Mouse (Mus musculus) liver, postnatal 0 days (tissue): ENCODE data around the gene Mrpl45. TPM values are rescaled to one million over a fixed set of nuclear protein-coding genes. Genes with fewer than 3 reads are reported as not detected.

ENCODE experiments used
- ATAC-seq: fragments of 200-750 bp; cut with Nextera tagmentation; 2 replicates; pipeline ENCODE4 v1.8.0; 2017; ENCODE audit warnings: mild to moderate bottlenecking, moderate library complexity
- DNase-seq: peaks from one replicate; pipeline ENCODE4 v3.0.0-alpha.2; 2016
- H3K27ac ChIP-seq: fragments of 300-500 bp; sonication (generic); 2 replicates; pipeline ENCODE4 v1.5.1; 2014; ENCODE audit warnings: antibody characterized with exemption, moderate library complexity, mild to moderate bottlenecking, low read depth
- H3K27me3 ChIP-seq: fragments of 300-500 bp; sonication (generic); 2 replicates; pipeline ENCODE4 v1.6.1; 2014; ENCODE audit warnings: low read length, control low read depth, mixed read lengths; ENCODE audit not compliant: insufficient read depth
- H3K36me3 ChIP-seq: fragments of 300-500 bp; sonication (generic); replicated peaks from 2 replicates; pipeline ENCODE4 v1.6.1; 2014; ENCODE audit warnings: mild to moderate bottlenecking, control low read depth, low read length, moderate library complexity, mixed read lengths; ENCODE audit not compliant: insufficient read depth
- H3K4me1 ChIP-seq: fragments of 300-500 bp; sonication (generic); 2 replicates; pipeline ENCODE4 v1.6.1; 2014; ENCODE audit warnings: antibody characterized with exemption, mild to moderate bottlenecking, control low read depth; ENCODE audit not compliant: insufficient read depth
- H3K4me2 ChIP-seq: fragments of 300-500 bp; sonication (generic); 2 replicates; pipeline ENCODE4 v1.6.1; 2014; ENCODE audit warnings: low read depth, mild to moderate bottlenecking, low read length, moderate library complexity, mixed read lengths
- H3K4me3 ChIP-seq: fragments of 300-500 bp; sonication (generic); 2 replicates; pipeline ENCODE4 v1.5.1; 2014; ENCODE audit warnings: low read depth, low read length
- H3K9ac ChIP-seq: fragments of 300-500 bp; sonication (generic); replicated peaks from 2 replicates; pipeline ENCODE4 v1.6.1; 2014; ENCODE audit warnings: mild to moderate bottlenecking, moderate library complexity
- H3K9me3 ChIP-seq: fragments of 300-500 bp; sonication (generic); 2 replicates; pipeline ENCODE4 v1.6.1; 2016; ENCODE audit warnings: mild to moderate bottlenecking, control low read depth, low read length, mixed read lengths
- CTCF ChIP-seq: sonication (generic); IDR thresholded peaks from 2 replicates; pipeline ENCODE4 v1.5.1; 2016; ENCODE audit warnings: antibody characterized with exemption, low read depth
- EP300 ChIP-seq: IDR thresholded peaks from 2 replicates; pipeline ENCODE4 v1.6.1; 2016; ENCODE audit warnings: antibody characterized with exemption, low read depth, mild to moderate bottlenecking
- WGBS: fragments of 180-500 bp; shearing (Covaris S2); extraction: QIAGEN DNeasy Blood & Tissue Kit; methylation state at CpG from one replicate; pipeline ENCODE4 v1.1.7; 2014; ENCODE audit not compliant: insufficient replicate concordance; 5-methylcytosine and 5-hydroxymethylcytosine counted together
- polyA plus RNA-seq: library from polyadenylated mRNA; unstranded; fragments of >200 nt; fragmentation: Nextera tagmentation; extraction: Ambion mirVana; gene quantifications from 2 replicates; pipeline ENCODE4 v1.2.1, GENCODE M21; 2015

Mrpl45 gene
- polyA plus RNA-seq, 1 experiment from 2014 or later, result 19.8 TPM

DNA sequence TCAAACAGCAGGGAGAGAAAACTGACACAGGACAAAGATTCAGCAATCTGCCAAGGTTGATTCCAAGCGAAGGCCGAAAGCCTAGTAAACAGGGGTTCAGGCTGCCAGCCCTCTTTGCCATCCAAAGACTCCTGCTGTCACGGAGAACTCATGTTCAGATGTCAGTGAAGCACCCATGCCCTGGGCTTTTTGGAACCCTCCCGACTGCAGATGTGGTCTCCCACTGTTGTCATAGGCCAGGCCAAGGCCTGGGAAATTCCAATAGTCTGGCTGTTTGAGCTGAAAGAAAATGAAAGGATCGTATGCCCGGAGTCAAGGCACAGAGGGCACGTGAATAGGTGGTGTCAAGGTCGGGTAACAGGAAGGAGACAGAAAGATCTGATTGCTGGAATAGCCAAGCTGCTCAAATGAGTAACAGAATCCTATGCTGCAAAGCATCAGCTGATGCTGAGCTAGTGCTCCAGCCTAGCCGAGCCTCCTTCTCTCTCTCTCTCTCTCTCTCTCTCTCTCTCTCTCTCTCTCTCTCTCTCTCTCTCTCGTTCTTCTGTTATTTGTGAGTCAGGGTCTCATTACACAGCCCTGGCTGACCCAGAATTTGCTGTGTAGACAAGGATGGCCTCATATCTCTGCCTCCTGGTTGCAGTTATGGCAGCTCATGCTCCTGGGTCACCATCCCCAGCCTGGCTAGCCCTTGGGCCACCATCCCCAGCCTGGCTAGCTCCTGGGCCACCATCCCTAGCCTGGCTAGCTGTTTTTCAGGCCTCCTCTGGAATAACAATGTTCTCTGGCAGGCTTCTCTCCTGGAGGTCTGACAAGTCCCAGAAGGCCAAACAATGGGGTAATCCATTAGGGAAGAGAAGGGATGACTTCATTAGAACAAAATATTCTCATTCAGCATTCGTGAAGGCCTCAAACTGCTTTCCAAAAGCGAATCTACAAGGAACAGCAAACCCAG lies 26.0 kb upstream of the Mrpl45 start:
- no peak overlapping the region for H3K27ac ChIP-seq

DNA sequence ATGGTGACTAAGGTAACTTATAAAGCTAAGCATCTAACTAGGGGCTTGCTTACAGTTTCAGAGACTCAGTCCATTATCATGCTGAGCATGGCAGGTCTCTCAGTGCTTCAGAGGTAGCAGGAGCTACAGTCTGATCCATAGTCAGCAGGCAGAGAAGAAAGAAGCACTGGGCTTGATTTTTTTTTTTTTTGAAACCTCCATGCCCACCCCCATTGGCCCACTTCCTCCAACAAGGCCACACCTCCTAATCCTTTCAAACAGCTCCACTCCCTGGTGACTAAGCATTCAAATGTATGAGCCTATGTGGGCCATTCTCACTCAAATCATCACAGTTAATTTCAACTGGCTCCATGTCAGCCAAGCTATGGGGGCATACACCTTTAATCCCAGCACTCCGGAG lies 22.8 kb upstream of the Mrpl45 start:
- DNase-seq (no peak), ATAC-seq (no peak)
- no peak overlapping the region for H3K4me2 ChIP-seq
- no peaks in the 10 kb centered on the region for H3K27me3 ChIP-seq
- no peaks in the 10 kb centered on the region for H3K36me3 ChIP-seq
- TF ChIP-seq CTCF (no peak), EP300 (no peak)
- no peaks in the 10 kb centered on the region for H3K4me1 ChIP-seq
- no peaks in the 10 kb centered on the region for H3K9me3 ChIP-seq
- 81% methylated on average over 1 of the region's 1 CpGs for WGBS
- H3K4me3 ChIP-seq, result no peak overlapping the region
- no peak overlapping the region for H3K27ac ChIP-seq
- no peak overlapping the region for H3K9ac ChIP-seq

More for the DNA sequence above, 26.0 kb upstream of the Mrpl45 start:
- no peak for TF ChIP-seq CTCF
- 65% methylated on average over 12 of the region's 12 CpGs for WGBS
- no peak for DNase-seq
- no peaks in the 10 kb centered on the region for H3K27me3 ChIP-seq
- H3K4me1 ChIP-seq, result no peaks in the 10 kb centered on the region
- no peak for ATAC-seq
- H3K9me3 ChIP-seq, result no peaks in the 10 kb centered on the region
- no peak overlapping the region for H3K4me2 ChIP-seq
- H3K4me3 ChIP-seq, result no peak overlapping the region
- no peaks in the 10 kb centered on the region for H3K36me3 ChIP-seq
- no peak overlapping the region for H3K9ac ChIP-seq

DNA sequence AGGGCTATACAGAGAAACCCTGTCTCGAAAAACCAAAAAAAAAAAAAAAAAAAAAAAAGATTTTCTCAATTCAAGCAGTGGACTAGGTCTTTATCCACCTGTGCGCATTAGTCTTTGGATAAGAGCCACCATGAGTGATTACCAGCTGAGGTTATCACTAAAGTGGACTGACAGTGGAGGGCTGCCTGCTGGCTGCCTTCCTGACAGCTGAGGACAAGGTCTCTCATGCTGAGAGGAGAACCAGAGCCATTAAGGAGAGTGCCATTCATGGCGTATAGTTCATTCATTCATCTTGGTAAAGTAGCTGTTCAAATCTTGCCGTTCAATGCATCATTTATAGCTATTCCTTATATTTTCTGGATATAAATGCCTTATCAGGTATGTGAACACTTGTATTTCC lies 19.0 kb upstream of the Mrpl45 start:
- WGBS, result 76% methylated on average over 3 of the region's 4 CpGs
- no peaks in the 10 kb centered on the region for H3K4me1 ChIP-seq
- no peak overlapping the region for H3K4me2 ChIP-seq
- no peaks in the 10 kb centered on the region for H3K36me3 ChIP-seq
- no peak overlapping the region for H3K4me3 ChIP-seq
- no peak overlapping the region for H3K27ac ChIP-seq
- no peaks in the 10 kb centered on the region for H3K9me3 ChIP-seq
- no peak for TF ChIP-seq CTCF
- no peak for TF ChIP-seq EP300
- no peak overlapping the region for H3K9ac ChIP-seq
- DNase-seq (no peak), ATAC-seq (no peak)
- H3K27me3 ChIP-seq, result no peaks in the 10 kb centered on the region

- DNase-seq (no peak), ATAC-seq (no peak)
- no peak overlapping the region for H3K4me2 ChIP-seq
- H3K4me3 ChIP-seq, result no peak overlapping the region
- no peak overlapping the region for H3K27ac ChIP-seq
- 77% methylated on average over 2 of the region's 2 CpGs for WGBS
- TF ChIP-seq EP300 (no peak), CTCF (no peak)
- H3K9me3 ChIP-seq, result no peaks in the 10 kb centered on the region
- H3K9ac ChIP-seq, result no peak overlapping the region
- H3K4me1 ChIP-seq, result no peaks in the 10 kb centered on the region; the same call in 1 of the 2 replicates
- no peaks in the 10 kb centered on the region for H3K27me3 ChIP-seq
- H3K36me3 ChIP-seq, result no peaks in the 10 kb centered on the region
Measured at GRCm38 (mm10) chr11:97299939-97300338, 15.6 kb upstream of the Mrpl45 start.

DNA sequence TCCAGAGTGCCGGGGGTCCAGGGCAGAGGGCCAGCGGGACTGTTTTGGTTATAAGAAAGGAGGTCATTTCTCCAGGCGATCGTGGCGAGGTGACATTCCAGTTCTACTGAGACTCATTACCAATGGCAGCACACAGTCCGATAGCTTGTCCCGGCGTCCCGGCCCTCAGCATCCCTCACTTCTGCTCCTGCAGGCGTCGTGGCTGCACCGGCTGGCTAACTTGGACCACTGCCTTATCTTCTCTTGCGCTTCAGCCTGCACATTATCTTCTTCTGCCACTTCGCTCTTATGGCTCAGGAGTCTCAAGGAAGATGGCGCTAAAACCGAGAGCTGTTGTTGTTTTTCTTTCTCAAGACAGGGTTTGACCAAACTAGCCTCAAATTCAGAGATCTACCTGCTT lies 14.1 kb upstream of the Mrpl45 start:
- no peaks in the 10 kb centered on the region for H3K27me3 ChIP-seq
- no peak for TF ChIP-seq CTCF
- no peak for TF ChIP-seq EP300
- WGBS, result 81% methylated on average over 16 of the region's 16 CpGs
- no peak overlapping the region for H3K4me3 ChIP-seq
- H3K4me1 ChIP-seq, result no peaks in the 10 kb centered on the region; the same call in 1 of the 2 replicates
- no peak overlapping the region for H3K27ac ChIP-seq
- ATAC-seq (no peak), DNase-seq (no peak)
- H3K36me3 ChIP-seq, result no peaks in the 10 kb centered on the region
- no peaks in the 10 kb centered on the region for H3K9me3 ChIP-seq
- H3K9ac ChIP-seq, result no peak overlapping the region
- H3K4me2 ChIP-seq, result no peak overlapping the region

DNA sequence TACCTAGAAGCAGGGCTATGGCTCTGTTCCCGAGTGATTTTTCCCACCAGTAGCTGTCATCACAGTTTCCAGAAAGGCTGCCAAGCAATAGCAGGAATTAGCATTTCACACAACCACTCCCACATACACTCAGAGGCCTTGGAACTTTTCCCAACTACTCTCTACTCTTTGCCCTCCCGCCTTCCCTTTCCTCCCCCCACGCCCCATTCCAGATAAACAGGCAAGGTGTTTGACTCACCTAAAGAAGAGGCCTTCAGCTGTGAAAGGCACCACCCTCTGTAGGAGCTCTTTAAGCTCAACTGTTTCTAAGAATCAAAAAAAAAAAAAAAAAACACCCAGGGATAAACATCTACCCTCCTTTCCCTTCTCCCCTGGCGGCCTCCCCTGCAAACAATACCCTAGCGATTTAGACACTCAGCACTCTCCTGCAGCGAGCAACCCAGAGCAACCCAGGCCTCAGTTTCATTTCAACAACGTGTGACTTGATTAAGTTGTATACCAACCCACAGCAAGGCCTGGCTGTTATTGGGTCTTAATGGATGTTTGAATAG lies 13.2 kb upstream of the Mrpl45 start:
- Histone ChIP-seq H3K4me3 (no peak overlapping the region), H3K4me1 (no peaks in the 10 kb centered on the region; the same call in 1 of the 2 replicates), H3K27me3 (no peaks in the 10 kb centered on the region), H3K4me2 (no peak overlapping the region), H3K9me3 (no peaks in the 10 kb centered on the region), H3K9ac (no peak overlapping the region), H3K27ac (no peak overlapping the region), H3K36me3 (no peaks in the 10 kb centered on the region)
- ATAC-seq (peak; percentile 41), DNase-seq (peak; percentile 34)
- 43% methylated on average over 7 of the region's 7 CpGs for WGBS
- TF ChIP-seq CTCF (no peak), EP300 (no peak; the same call in 1 of the 2 replicates)
